Mouse (Mus musculus) CD4-positive, CD25-positive, alpha-beta regulatory T cell, adult 2 months (primary cell): ENCODE data around the gene Dag1.
"Not testable (repeated sequence)": the region's sequence is repeated elsewhere in the genome, so short reads cannot be mapped to it uniquely, and the experiment has no call there.

Experiments
- DNase-seq: peaks from one replicate; pipeline ENCODE4 v3.0.0-alpha.2; 2012; ENCODE audit warnings: low read depth, low spot score

Dag1 gene

GRCm38 (mm10) chr9:108274476-108275330, 10.9 kb upstream of the Dag1 start:
- no peak for DNase-seq

DNA sequence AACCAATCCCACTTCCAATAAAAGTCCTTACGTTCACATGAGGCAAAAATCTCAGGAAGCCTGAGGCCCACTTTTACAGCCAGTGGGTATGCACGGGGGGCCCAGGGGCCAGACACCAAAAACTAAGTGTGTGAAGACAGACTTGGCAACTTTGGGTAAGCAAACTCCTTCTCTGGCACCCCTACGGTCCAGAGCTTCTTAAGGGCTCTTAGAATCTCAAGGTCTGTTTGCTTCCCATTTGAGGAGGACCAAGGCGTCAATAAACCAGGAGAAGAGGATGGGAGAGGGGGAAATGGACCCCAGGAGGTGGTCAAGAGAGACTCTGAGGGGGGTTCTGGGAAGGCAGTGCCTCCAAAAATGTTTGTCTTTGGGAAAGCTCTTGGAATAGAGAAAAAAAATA, 9.7 kb upstream of the Dag1 start:
- DNase-seq: no peak

DNA sequence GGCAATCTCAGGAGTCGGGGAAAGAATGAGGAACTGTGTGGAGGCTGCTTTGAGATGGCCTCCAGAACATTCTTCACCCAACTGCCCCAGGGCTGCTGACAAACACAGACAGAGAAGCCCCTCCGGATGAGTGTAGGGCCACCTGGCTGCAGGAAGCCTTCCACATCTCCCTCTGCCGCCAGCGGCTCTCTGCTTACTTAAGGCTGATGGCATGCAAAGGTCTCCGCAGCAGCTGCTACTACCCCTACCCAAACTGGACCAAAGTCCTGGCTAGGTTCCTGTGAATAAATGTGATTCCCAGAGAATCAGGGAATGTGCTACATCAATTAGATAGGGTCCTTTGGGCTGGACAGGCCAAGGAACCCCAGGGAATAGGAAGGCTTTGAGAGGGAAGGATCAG, 8.9 kb upstream of the Dag1 start:
- no peak for DNase-seq

GRCm38 (mm10) chr9:108271941-108272340, 8.2 kb upstream of the Dag1 start:
- no peak for DNase-seq

DNA sequence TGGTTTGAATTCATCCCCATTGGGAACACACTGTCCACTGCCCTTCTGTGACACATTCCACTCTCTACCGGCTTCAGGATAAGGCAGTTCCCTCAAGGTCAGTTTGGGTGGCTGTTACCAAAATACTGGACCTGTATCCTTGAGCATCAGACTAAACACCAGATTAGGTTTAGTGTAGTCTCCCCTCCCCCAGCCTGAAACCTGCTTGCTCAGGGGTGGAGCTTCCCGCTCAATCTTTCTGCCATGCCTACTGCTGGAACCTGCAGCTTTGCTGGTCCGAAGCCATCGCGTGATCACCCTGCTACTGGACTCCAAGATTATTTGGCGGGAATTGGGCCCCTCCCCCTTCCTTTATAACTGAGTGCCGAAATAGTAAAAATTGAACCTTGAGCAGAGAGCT, 4.9 kb upstream of the Dag1 start:
- not testable (repeated sequence) for DNase-seq

GRCm38 (mm10) chr9:108267691-108268090, 3.9 kb upstream of the Dag1 start:
- DNase-seq: no peak

- peak; percentile 26 for DNase-seq
Observed at GRCm38 (mm10) chr9:108266261-108266935, 2.6 kb upstream of the Dag1 start.

- no peak for DNase-seq
Observed at GRCm38 (mm10) chr9:108264191-108264921, 598 bp upstream of the Dag1 start.

GRCm38 (mm10) chr9:108263131-108263681, 552 bp downstream of the Dag1 start:
- DNase-seq: no peak

DNA sequence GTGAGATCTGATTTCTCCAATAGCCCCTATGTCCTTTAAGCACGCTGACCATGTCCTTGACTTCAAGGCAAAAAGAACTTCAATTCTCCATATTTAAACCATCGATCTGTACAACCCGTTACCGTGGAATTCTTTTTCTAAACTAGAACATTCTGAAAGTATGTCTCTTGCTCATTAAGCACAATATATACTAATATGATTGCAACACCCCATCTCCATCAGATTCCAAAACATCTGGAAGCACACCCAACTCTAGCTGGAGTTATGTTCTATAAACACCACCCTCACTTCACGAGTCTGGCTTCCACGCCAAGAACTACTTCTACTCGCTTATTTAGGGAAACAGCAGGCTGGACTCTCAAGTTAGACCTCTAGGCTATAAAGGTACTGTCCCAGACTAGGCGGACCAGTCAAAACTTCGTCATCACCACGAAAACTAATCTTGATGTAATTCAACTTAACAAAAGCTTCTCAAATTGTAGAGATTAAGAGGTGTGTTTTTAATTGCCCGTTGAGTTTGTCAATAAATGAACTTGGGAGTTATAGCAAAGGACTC, 1.2 kb downstream of the Dag1 start:
- DNase-seq: peak; percentile 8

DNA sequence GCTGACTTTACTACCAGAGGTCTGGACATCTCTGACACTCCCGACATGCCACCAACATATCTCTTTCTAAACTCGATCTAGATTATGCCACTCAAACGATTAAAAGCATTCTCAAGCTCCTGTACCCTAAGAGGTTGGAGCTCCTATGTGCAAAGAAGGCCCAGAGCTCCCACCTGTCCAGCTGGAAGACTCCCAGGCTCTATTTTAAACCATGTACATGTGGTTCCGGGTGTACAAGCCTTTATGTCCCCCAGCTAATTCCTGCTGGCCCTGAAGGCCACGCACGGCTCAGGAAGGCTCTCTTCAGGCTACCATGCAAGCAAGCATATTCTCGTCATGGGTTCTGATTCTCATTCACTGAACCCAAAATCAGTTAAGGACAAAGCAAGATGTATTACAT, 1.9 kb downstream of the Dag1 start:
- no peak for DNase-seq

GRCm38 (mm10) chr9:108260526-108260925, 3.2 kb downstream of the Dag1 start:
- no peak for DNase-seq

- no peak for DNase-seq
Observed at GRCm38 (mm10) chr9:108252766-108253165, 11.0 kb downstream of the Dag1 start.

- DNase-seq: no peak
Observed at GRCm38 (mm10) chr9:108251877-108252276, 11.9 kb downstream of the Dag1 start.

- no peak for DNase-seq
Observed at GRCm38 (mm10) chr9:108248957-108249356, 14.8 kb downstream of the Dag1 start.

DNA sequence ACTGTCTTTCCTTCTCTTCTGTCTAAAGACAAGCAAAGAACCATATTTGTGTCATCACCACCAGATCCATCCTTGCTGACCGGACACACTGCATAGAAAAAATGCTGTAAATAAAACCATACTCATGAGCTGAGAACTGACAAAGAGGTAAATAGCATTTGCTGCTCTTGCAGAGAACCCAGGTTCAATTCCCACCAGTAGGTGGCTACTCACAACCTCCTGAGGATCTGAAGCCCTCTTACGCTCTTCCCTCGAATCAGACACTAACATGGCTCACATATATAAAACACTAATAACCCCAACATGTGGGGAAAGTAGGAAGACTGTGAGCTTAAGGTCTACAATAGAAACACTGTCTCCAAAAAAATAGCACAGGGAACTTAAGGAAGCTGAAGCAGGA, 18.8 kb downstream of the Dag1 start:
- peak; percentile 59 for DNase-seq

- no peak for DNase-seq
Observed at GRCm38 (mm10) chr9:108244540-108244939, 19.2 kb downstream of the Dag1 start.

- no peak for DNase-seq
Observed at GRCm38 (mm10) chr9:108239951-108240350, 23.8 kb downstream of the Dag1 start.

DNA sequence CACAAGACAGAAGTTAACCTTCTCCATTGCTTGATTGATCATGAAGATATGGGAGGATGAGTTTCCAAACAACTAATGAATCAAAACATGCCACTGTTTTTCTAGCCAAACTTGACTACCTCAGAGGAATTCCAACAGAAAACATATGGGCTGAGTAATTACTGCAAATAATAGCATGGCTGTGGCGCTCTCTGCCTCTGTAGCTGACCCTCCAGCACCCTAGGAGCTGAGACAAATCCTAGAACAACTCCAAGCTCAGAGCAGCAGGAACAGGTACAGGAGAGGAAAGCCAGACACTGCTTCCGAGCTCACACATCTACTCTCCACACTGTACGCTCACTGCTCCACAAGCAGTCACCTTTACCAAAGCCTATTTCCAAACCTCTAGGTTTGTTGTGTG, 24.9 kb downstream of the Dag1 start:
- no peak for DNase-seq

DNA sequence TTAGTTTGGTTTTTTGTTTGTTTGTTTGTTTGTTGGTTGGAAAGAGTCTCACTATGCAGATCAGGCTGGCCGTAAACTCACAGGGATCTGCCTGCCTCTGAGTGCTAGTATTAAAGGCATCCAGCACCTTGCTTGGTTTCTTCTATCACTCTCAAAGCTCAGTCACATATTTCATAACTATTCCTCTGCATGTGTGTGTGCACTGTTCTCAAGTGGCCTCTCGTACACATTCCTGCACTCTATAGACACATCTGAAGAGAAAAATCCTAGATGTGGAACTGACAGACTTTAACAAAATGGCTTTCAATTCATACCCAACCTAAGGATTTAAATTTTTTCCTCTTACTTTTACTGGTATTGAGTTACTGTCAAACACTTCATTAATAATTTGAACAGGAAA, 25.4 kb downstream of the Dag1 start:
- no peak for DNase-seq

DNA sequence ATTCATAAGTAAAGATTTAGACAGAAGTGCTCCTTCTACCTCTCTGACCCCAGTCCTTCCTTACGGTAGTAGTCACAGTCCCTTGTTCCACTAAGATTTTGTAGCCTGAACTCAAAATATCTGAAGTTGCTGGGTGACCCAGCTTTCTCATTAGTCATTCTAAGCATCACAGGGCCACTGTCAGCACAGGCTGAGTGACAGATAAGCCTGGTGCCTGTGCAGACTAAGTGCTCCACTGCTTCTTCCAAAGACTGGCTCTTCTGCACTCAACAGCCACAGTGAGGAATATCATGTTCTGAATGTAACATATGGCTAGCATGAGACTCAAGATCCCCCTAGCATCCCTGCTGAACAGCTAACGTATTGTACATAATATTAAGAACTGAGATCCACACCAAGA, 29.1 kb downstream of the Dag1 start:
- no peak for DNase-seq

- no peak for DNase-seq
Observed at GRCm38 (mm10) chr9:108232908-108233307, 30.9 kb downstream of the Dag1 start.
